Mouse (Mus musculus): ENCODE data around the gene Med10. TPM values are rescaled to one million over a fixed set of nuclear protein-coding genes. Genes with fewer than 3 reads are reported as not detected.

Med10 gene
- total RNA-seq (2014; rRNA removed) (39.8 and 51.3 TPM in 2 replicates), polyA plus RNA-seq (2015; fragmentation: Nextera tagmentation; extraction: Ambion mirVana) (152 and 157 TPM in 2 replicates)

GRCm38 (mm10) chr13:69802095-69802494, at the start of gene Med10:
Gene Med10, plus strand, starts transcription at chr13:69802395.
- no peaks in the 10 kb centered on the region for H3K9me3 ChIP-seq (ENCODE audit: low read length)
- no peak within 1 kb of the TSS for H3K4me3 ChIP-seq (ENCODE audit: low read length)
- H3K27me3 ChIP-seq (ENCODE audit: insufficient read depth, low read length), result no peaks in the 10 kb centered on the region
- no peaks in the 10 kb centered on the region for H3K4me1 ChIP-seq (ENCODE audit: insufficient read depth, low read length)
- no peak within 1 kb of the TSS for H3K4me2 ChIP-seq (ENCODE audit: low read depth, low read length)
- H3K27ac ChIP-seq, result no peak within 1 kb of the TSS
- H3K36me3 ChIP-seq (ENCODE audit: insufficient read depth, low read length), result no peaks in the 10 kb centered on the region
- no peak for TF ChIP-seq CTCF (IDR thresholded peaks at IDR 0.05; ENCODE audit: low read depth)
- WGBS, result 76% methylated on average over 5 of the region's 5 CpGs
- H3K9ac ChIP-seq (replicated peaks; ENCODE audit: low read length), result no peak within 1 kb of the TSS
- no peak for DNase-seq (ENCODE audit: low spot score)
- no peak for ATAC-seq

- H3K9me3 ChIP-seq (ENCODE audit: low read length), result no peaks in the 10 kb centered on the region
- H3K36me3 ChIP-seq (ENCODE audit: insufficient read depth, low read length), result no peaks in the 10 kb centered on the region
- no peak for ATAC-seq
- H3K4me2 ChIP-seq (ENCODE audit: low read depth, low read length), result no peak overlapping the region
- H3K27me3 ChIP-seq (ENCODE audit: insufficient read depth, low read length), result no peaks in the 10 kb centered on the region
- no peak overlapping the region for H3K9ac ChIP-seq (replicated peaks; ENCODE audit: low read length)
- no peaks in the 10 kb centered on the region for H3K4me1 ChIP-seq (ENCODE audit: insufficient read depth, low read length)
- no peak for DNase-seq (ENCODE audit: low spot score)
- TF ChIP-seq CTCF (IDR thresholded peaks at IDR 0.05; ENCODE audit: low read depth), result no peak
- no peak overlapping the region for H3K27ac ChIP-seq
- no peak overlapping the region for H3K4me3 ChIP-seq (ENCODE audit: low read length)
- WGBS, result 97% methylated on average over 2 of the region's 2 CpGs
These were observed 49.3 kb upstream of the Med10 start for GRCm38 (mm10) chr13:69752875-69753274.

DNA sequence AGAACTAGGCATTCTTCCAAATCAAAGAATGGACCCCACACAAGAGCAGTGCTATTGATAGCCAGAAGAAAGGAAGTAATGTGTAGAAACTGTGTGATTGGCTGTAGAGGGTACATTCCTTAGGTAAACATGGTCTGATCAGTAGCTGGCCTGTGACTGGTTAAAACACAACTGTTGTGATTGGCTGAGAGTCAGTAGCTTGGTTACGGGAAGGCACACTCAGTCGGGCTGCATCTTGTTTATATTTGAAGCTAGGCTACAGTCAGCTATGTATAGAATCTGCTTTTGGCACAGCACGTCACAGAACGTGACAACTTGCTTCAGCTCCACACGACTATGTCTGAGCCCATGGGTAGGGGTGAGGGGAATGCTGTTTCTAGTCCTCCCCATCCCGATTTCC, 43.2 kb upstream of the Med10 start:
- H3K9ac ChIP-seq (replicated peaks; ENCODE audit: low read length), result no peak overlapping the region
- 64% methylated on average over 6 of the region's 6 CpGs for WGBS
- no peak overlapping the region for H3K4me2 ChIP-seq (ENCODE audit: low read depth, low read length)
- TF ChIP-seq CTCF (IDR thresholded peaks at IDR 0.05; ENCODE audit: low read depth), result no peak
- H3K9me3 ChIP-seq (ENCODE audit: low read length), result no peaks in the 10 kb centered on the region
- ATAC-seq, result no peak
- H3K27me3 ChIP-seq (ENCODE audit: insufficient read depth, low read length), result no peaks in the 10 kb centered on the region
- H3K36me3 ChIP-seq (ENCODE audit: insufficient read depth, low read length), result no peaks in the 10 kb centered on the region
- H3K4me3 ChIP-seq (ENCODE audit: low read length), result no peak overlapping the region
- DNase-seq (ENCODE audit: low spot score), result no peak
- H3K4me1 ChIP-seq (ENCODE audit: insufficient read depth, low read length), result no peaks in the 10 kb centered on the region
- no peak overlapping the region for H3K27ac ChIP-seq

DNA sequence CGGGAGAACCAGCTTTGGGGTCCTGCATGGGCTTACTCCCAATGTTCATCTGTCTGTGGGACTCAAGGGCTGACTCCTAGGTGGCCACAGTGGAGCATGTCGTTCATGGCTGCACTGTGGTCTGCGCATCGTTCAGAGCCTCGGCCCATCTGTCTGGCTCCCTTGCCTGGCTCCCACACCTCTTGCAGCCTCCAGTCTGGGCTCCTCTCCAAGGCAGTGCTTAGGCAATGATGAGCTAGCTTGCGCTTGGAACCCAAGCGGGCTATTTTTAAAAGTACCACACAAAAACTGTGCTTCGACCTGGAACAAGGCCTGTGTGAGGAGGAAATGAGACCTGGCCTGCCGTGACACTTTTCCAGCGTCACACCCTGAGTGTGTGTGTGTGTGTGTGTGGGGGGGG, 40.8 kb upstream of the Med10 start:
- ATAC-seq, result peak; percentile 71

GRCm38 (mm10) chr13:69764646-69765045, 37.5 kb upstream of the Med10 start:
- DNase-seq (ENCODE audit: low spot score) (no peak), ATAC-seq (no peak)
- no peaks in the 10 kb centered on the region for H3K4me1 ChIP-seq (ENCODE audit: insufficient read depth, low read length)
- no peaks in the 10 kb centered on the region for H3K27me3 ChIP-seq (ENCODE audit: insufficient read depth, low read length)
- no peak overlapping the region for H3K9ac ChIP-seq (replicated peaks; ENCODE audit: low read length)
- 49% methylated on average over 9 of the region's 9 CpGs for WGBS
- no peak for TF ChIP-seq CTCF (IDR thresholded peaks at IDR 0.05; ENCODE audit: low read depth)
- no peak overlapping the region for H3K27ac ChIP-seq
- H3K36me3 ChIP-seq (ENCODE audit: insufficient read depth, low read length), result no peaks in the 10 kb centered on the region
- no peak overlapping the region for H3K4me2 ChIP-seq (ENCODE audit: low read depth, low read length)
- H3K4me3 ChIP-seq (ENCODE audit: low read length), result no peak overlapping the region
- no peaks in the 10 kb centered on the region for H3K9me3 ChIP-seq (ENCODE audit: low read length)

More for the DNA sequence above, 40.8 kb upstream of the Med10 start:
- peak; percentile 74 for DNase-seq (ENCODE audit: low spot score)
- no peak overlapping the region for H3K4me2 ChIP-seq (ENCODE audit: low read depth, low read length)
- no peaks in the 10 kb centered on the region for H3K36me3 ChIP-seq (ENCODE audit: insufficient read depth, low read length)
- no peak for TF ChIP-seq CTCF (IDR thresholded peaks at IDR 0.05; ENCODE audit: low read depth)
- 42% methylated on average over 10 of the region's 10 CpGs for WGBS
- no peak overlapping the region for H3K4me3 ChIP-seq (ENCODE audit: low read length)
- H3K9me3 ChIP-seq (ENCODE audit: low read length), result no peaks in the 10 kb centered on the region
- no peaks in the 10 kb centered on the region for H3K27me3 ChIP-seq (ENCODE audit: insufficient read depth, low read length)
- H3K4me1 ChIP-seq (ENCODE audit: insufficient read depth, low read length), result no peaks in the 10 kb centered on the region
- H3K27ac ChIP-seq, result no peak overlapping the region
- H3K9ac ChIP-seq (replicated peaks; ENCODE audit: low read length), result no peak overlapping the region

- Histone ChIP-seq H3K27ac (no peak overlapping the region), H3K4me2 (ENCODE audit: low read depth, low read length) (no peak overlapping the region), H3K9ac (replicated peaks; ENCODE audit: low read length) (no peak overlapping the region), H3K27me3 (ENCODE audit: insufficient read depth, low read length) (no peaks in the 10 kb centered on the region), H3K4me3 (ENCODE audit: low read length) (no peak overlapping the region), H3K4me1 (ENCODE audit: insufficient read depth, low read length) (no peaks in the 10 kb centered on the region), H3K9me3 (ENCODE audit: low read length) (no peaks in the 10 kb centered on the region), H3K36me3 (ENCODE audit: insufficient read depth, low read length) (no peaks in the 10 kb centered on the region)
- no peak for DNase-seq (ENCODE audit: low spot score)
- no peak for ATAC-seq
- 90% methylated on average over 10 of the region's 10 CpGs for WGBS
- no peak for TF ChIP-seq CTCF (IDR thresholded peaks at IDR 0.05; ENCODE audit: low read depth)
These were observed 34.0 kb upstream of the Med10 start for GRCm38 (mm10) chr13:69768152-69768551.

DNA sequence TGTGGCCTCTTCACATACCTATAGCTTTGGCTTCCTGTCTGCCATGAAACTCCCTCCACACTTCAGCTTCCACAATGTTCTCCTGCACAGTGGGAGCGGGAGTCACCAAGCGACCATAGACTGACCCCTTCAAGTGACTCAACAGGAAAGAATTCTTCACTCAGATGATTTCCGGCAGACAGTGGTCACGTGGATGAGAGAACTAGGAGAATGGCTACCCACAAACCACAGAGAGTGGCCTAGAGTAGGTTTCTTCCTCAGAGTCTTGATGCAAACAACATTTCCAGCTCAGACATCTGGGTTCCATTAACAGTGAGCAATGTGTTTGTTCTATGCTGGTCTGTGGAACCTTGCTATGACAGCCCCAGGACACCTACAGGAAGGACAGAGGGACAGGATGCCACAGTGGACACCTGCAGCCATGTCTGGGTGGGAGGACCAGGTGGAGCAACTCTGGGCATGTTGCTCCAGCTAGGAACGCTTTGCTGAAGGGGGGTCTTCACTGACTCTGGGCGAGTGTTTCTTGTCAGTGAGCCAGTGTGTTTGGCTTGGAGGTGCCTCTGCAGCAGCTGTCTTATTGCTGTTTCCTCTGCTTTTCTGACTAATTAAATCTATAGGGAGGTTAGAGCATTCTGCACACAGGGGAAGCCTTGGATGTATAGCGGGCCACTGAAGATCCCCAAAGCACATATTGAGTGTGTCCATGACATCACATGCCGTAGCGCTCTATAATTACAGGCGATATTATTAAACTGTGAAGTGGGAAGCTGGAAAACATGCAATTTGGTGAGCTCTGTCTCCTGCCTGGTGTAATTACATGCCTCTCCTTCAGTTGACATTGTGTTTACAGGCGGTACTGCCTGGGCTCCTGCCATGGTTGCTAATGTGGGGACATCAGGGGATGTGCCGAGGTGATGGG, 31.4 kb upstream of the Med10 start:
- no peak for TF ChIP-seq CTCF (IDR thresholded peaks at IDR 0.05; ENCODE audit: low read depth)
- DNase-seq (ENCODE audit: low spot score), result peak; percentile 25
- ATAC-seq, result peak; percentile 40; the same call in 1 of the 2 replicates

More for the DNA sequence above, 31.4 kb upstream of the Med10 start:
- no peaks in the 10 kb centered on the region for H3K36me3 ChIP-seq (ENCODE audit: insufficient read depth, low read length)
- H3K4me3 ChIP-seq (ENCODE audit: low read length), result no peak overlapping the region
- H3K27me3 ChIP-seq (ENCODE audit: insufficient read depth, low read length), result no peaks in the 10 kb centered on the region
- no peak overlapping the region for H3K27ac ChIP-seq
- H3K9me3 ChIP-seq (ENCODE audit: low read length), result no peaks in the 10 kb centered on the region
- 64% methylated on average over 12 of the region's 12 CpGs for WGBS
- H3K9ac ChIP-seq (replicated peaks; ENCODE audit: low read length), result no peak overlapping the region
- no peaks in the 10 kb centered on the region for H3K4me1 ChIP-seq (ENCODE audit: insufficient read depth, low read length)
- no peak overlapping the region for H3K4me2 ChIP-seq (ENCODE audit: low read depth, low read length)
